8 mouse cellular contexts compared by ENCODE assay signal in the genomic region with DNA sequence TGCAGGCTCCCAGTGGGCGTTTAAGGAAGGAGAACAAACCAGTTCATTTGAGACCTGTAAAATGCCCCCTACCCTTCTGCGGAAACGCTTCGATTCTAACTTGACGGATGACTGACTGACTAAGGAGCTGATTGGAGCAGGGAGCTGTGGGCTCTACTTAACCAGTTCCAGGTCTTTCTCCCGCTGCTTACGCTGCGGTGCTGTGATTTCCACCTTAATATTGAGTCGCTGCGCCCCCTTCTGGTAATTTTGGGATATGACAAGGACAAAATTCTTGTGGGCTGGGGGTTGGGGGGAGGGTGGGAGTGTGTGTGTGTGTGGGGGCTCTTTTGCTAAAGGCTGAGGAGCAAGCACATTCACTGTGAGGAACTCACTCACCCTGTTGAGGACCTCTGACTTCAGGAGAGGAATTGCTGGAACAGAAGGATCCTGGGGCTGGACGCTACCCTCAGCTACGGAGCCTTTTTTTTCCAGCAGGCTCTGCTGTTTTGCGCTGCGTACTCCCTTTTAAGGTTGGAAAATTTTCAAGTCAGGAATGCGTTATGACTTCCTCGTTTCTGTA. TPM values are rescaled to one million over a fixed set of nuclear protein-coding genes. Genes with fewer than 3 reads are reported as not detected.
A peak's percentile ranks its signal among the peaks of the same experiment; 100 is the strongest.
DNase-seq lines count a peak whose midpoint lies in the region; ATAC-seq and TF ChIP-seq lines count a peak whose summit lies in the region.

No protein-coding gene starts in this region.

- intact Hi-C loops in left cerebral cortex, postnatal 25 days (cut with DNase I) = loop anchor here (1.0 kb wide), 1 partner anchor 151 kb away; no protein-coding TSS in a partner anchor

- peak; percentile 67 for DNase-seq in ovary, postnatal 14 days (ENCODE audit: low spot score)
- DNase-seq in ovary, adult 18-20 months (ENCODE audit: low spot score) = no peak
- DNase-seq in cerebellum, adult 11 months = peak; percentile 45
- DNase-seq in hindbrain, embryonic 14.5 days (ENCODE audit: low spot score) = peak; percentile 91
- DNase-seq in left cerebral cortex, postnatal 25 days (ENCODE audit: low spot score in 2 of 2) = peak; percentile 60 to 64
- DNase-seq in stomach, postnatal 0 days (ENCODE audit: low spot score) = peak; percentile 69

- TF ChIP-seq CTCF in stomach, postnatal 0 days (IDR thresholded peaks at IDR 0.05; ENCODE audit: low read depth) = peak; percentile 87

- ATAC-seq in forebrain, embryonic 15.5 days (replicated peaks) = peak; percentile 78
- peak; percentile 63 for ATAC-seq in hindbrain, embryonic 14.5 days (ENCODE audit: low FRiP score)
- 0 out of 2 replicates have a peak, but pooled peaks have one; percentile 58 for ATAC-seq in midbrain, embryonic 12.5 days (ENCODE audit: low FRiP score, low read depth)
- ATAC-seq in stomach, postnatal 0 days (ENCODE audit: low FRiP score, low TSS enrichment) = peak; percentile 67

- H3K36me3 ChIP-seq in forebrain, embryonic 15.5 days = no peaks in the 10 kb centered on the region
- H3K36me3 ChIP-seq in hindbrain, embryonic 14.5 days (replicated peaks; ENCODE audit: control insufficient read depth, insufficient read depth) = no peaks in the 10 kb centered on the region
- H3K36me3 ChIP-seq in midbrain, embryonic 12.5 days = no peaks in the 10 kb centered on the region
- no peaks in the 10 kb centered on the region for H3K36me3 ChIP-seq in stomach, postnatal 0 days (ENCODE audit: control insufficient read depth, insufficient read depth, low read length)

- peak overlapping the region; percentile 24 for H3K4me2 ChIP-seq in forebrain, embryonic 15.5 days (replicated peaks)
- peak overlapping the region; percentile 39 for H3K4me2 ChIP-seq in hindbrain, embryonic 14.5 days (replicated peaks)
- H3K4me2 ChIP-seq in midbrain, embryonic 12.5 days (replicated peaks) = peak overlapping the region; percentile 34
- H3K4me2 ChIP-seq in stomach, postnatal 0 days (replicated peaks; ENCODE audit: low read depth) = peak overlapping the region; percentile 31

- H3K4me3 ChIP-seq in forebrain, embryonic 15.5 days = no peak overlapping the region
- no peak overlapping the region for H3K4me3 ChIP-seq in hindbrain, embryonic 14.5 days (replicated peaks; ENCODE audit: low read length)
- H3K4me3 ChIP-seq in midbrain, embryonic 12.5 days = no peak overlapping the region
- no peak overlapping the region; the same call in 1 of the 2 replicates for H3K4me3 ChIP-seq in stomach, postnatal 0 days (ENCODE audit: low read depth, low read length)

- no peak overlapping the region for H3K9ac ChIP-seq in forebrain, embryonic 15.5 days (replicated peaks)
- no peak overlapping the region for H3K9ac ChIP-seq in hindbrain, embryonic 14.5 days
- no peak overlapping the region for H3K9ac ChIP-seq in midbrain, embryonic 12.5 days (replicated peaks)
- no peak overlapping the region for H3K9ac ChIP-seq in stomach, postnatal 0 days (ENCODE audit: low read length)

- no peak for TF ChIP-seq EP300 in stomach, postnatal 0 days (optimal IDR thresholded peaks at IDR 0.05)

- peaks cover 11% of the 10 kb centered on the region for H3K4me1 ChIP-seq in forebrain, embryonic 15.5 days
- peaks cover 11% of the 10 kb centered on the region for H3K4me1 ChIP-seq in hindbrain, embryonic 14.5 days (replicated peaks; ENCODE audit: control insufficient read depth, insufficient read depth, low read length)
- peaks cover 10% of the 10 kb centered on the region for H3K4me1 ChIP-seq in midbrain, embryonic 12.5 days
- H3K4me1 ChIP-seq in stomach, postnatal 0 days (replicated peaks; ENCODE audit: control insufficient read depth, insufficient read depth) = no peaks in the 10 kb centered on the region

- 0 out of 2 replicates have a peak, but pooled peaks cover 3% of the 10 kb centered on the region for H3K27me3 ChIP-seq in forebrain, embryonic 15.5 days
- no peaks in the 10 kb centered on the region; the same call in 1 of the 2 replicates for H3K27me3 ChIP-seq in hindbrain, embryonic 14.5 days (ENCODE audit: control insufficient read depth, insufficient read depth, low read length)
- peaks cover 25% of the 10 kb centered on the region for H3K27me3 ChIP-seq in midbrain, embryonic 12.5 days
- H3K27me3 ChIP-seq in stomach, postnatal 0 days (ENCODE audit: control insufficient read depth, insufficient read depth, low read length) = no peaks in the 10 kb centered on the region

- 18% methylated on average over 16 of the region's 16 CpGs for WGBS in forebrain, embryonic 15.5 days
- WGBS in hindbrain, embryonic 14.5 days = 23% methylated on average over 16 of the region's 16 CpGs
- 23% methylated on average over 16 of the region's 16 CpGs for WGBS in midbrain, embryonic 12.5 days
- 18% methylated on average over 16 of the region's 16 CpGs for WGBS in stomach, postnatal 0 days

- H3K9me3 ChIP-seq in forebrain, embryonic 15.5 days = no peaks in the 10 kb centered on the region
- no peaks in the 10 kb centered on the region for H3K9me3 ChIP-seq in hindbrain, embryonic 14.5 days (ENCODE audit: control insufficient read depth, low read length)
- H3K9me3 ChIP-seq in midbrain, embryonic 12.5 days = no peaks in the 10 kb centered on the region
- no peaks in the 10 kb centered on the region for H3K9me3 ChIP-seq in stomach, postnatal 0 days (ENCODE audit: control insufficient read depth, low read length)

- H3K27ac ChIP-seq in forebrain, embryonic 15.5 days (replicated peaks) = no peak overlapping the region
- no peak overlapping the region for H3K27ac ChIP-seq in hindbrain, embryonic 14.5 days
- no peak overlapping the region for H3K27ac ChIP-seq in midbrain, embryonic 12.5 days (replicated peaks)
- no peak overlapping the region for H3K27ac ChIP-seq in stomach, postnatal 0 days (replicated peaks)

RNA-seq across cellular contexts. Expression of gene Fos, which starts 18.5 kb away (rescaled TPM):
- 1.6 and 2.2 TPM in 2 replicates for polyA plus RNA-seq in forebrain, embryonic 15.5 days (2015; fragmentation: Nextera tagmentation; extraction: Ambion mirVana)
- polyA plus RNA-seq in hindbrain, embryonic 14.5 days (2014; fragmentation: Nextera tagmentation; extraction: Ambion mirVana) = 2.7 and 3.4 TPM in 2 replicates
- total RNA-seq in left cerebral cortex, postnatal 25 days (2021) = 10 to 100 TPM; 47.2 to 55.9 TPM
- polyA plus RNA-seq in midbrain, embryonic 12.5 days (2016; fragmentation: Nextera tagmentation; extraction: Ambion mirVana) = 1.1 and 1.7 TPM in 2 replicates
- polyA plus RNA-seq in stomach, postnatal 0 days (2015; fragmentation: Nextera tagmentation; extraction: Ambion mirVana) = 18.2 and 23.2 TPM in 2 replicates
